Mouse (Mus musculus) stomach, postnatal 0 days (tissue): ENCODE results near the gene Fsd1. TPM values are rescaled to one million over a fixed set of nuclear protein-coding genes. Genes with fewer than 3 reads are reported as not detected.

Experiments used
- ATAC-seq: fragments of 200-750 bp; cut with Nextera tagmentation; 2 replicates; pipeline ENCODE4 v1.8.0; 2017; ENCODE audit not compliant: low FRiP score, low TSS enrichment
- DNase-seq: peaks from one replicate; pipeline ENCODE4 v3.0.0-alpha.2; 2016; ENCODE audit warnings: low spot score
- H3K27ac ChIP-seq: fragments of 300-500 bp; sonication (generic); replicated peaks from 2 replicates; pipeline ENCODE4 v1.5.1; 2014; ENCODE audit warnings: mild to moderate bottlenecking, control low read depth
- H3K27me3 ChIP-seq: fragments of 300-500 bp; sonication (generic); 2 replicates; pipeline ENCODE4 v1.6.1; 2014; ENCODE audit warnings: low read length; ENCODE audit not compliant: control insufficient read depth, insufficient read depth
- H3K36me3 ChIP-seq: fragments of 300-500 bp; sonication (generic); 2 replicates; pipeline ENCODE4 v1.6.1; 2014; ENCODE audit warnings: low read length, mixed read lengths; ENCODE audit not compliant: control insufficient read depth, insufficient read depth
- H3K4me1 ChIP-seq: fragments of 300-500 bp; sonication (generic); replicated peaks from 2 replicates; pipeline ENCODE4 v1.6.1; 2014; ENCODE audit warnings: antibody characterized with exemption; ENCODE audit not compliant: control insufficient read depth, insufficient read depth
- H3K4me2 ChIP-seq: fragments of 300-500 bp; sonication (generic); replicated peaks from 2 replicates; pipeline ENCODE4 v1.6.1; 2014; ENCODE audit warnings: low read depth, mild to moderate bottlenecking, control low read depth, moderate library complexity
- H3K4me3 ChIP-seq: fragments of 300-500 bp; sonication (generic); 2 replicates; pipeline ENCODE4 v1.5.1; 2014; ENCODE audit warnings: low read depth, low read length, control low read depth
- H3K9ac ChIP-seq: fragments of 300-500 bp; sonication (generic); 2 replicates; pipeline ENCODE4 v1.6.1; 2014; ENCODE audit warnings: mild to moderate bottlenecking, low read length, control low read depth, mixed read lengths
- H3K9me3 ChIP-seq: fragments of 300-500 bp; sonication (generic); 2 replicates; pipeline ENCODE4 v1.6.1; 2016; ENCODE audit warnings: low read length; ENCODE audit not compliant: control insufficient read depth
- CTCF ChIP-seq: IDR thresholded peaks from 2 replicates; pipeline ENCODE4 v1.5.1; 2016; ENCODE audit warnings: antibody characterized with exemption, low read depth, mild to moderate bottlenecking, moderate library complexity
- EP300 ChIP-seq: optimal IDR thresholded peaks from 2 replicates; pipeline ENCODE3; 2016; ENCODE audit warnings: antibody characterized with exemption
- WGBS: fragments of 180-500 bp; shearing (Covaris S2); extraction: QIAGEN DNeasy Blood & Tissue Kit; methylation state at CpG from one replicate; pipeline ENCODE4 v1.1.7; 2014; 5-methylcytosine and 5-hydroxymethylcytosine counted together
- polyA plus RNA-seq: library from polyadenylated mRNA; unstranded; fragments of >200 nt; fragmentation: Nextera tagmentation; extraction: Ambion mirVana; gene quantifications from 2 replicates; pipeline ENCODE4 v1.2.1, GENCODE M21; 2015

The Fsd1 gene
- polyA plus RNA-seq, 1 experiment from 2014 or later: 3.5 TPM

GRCm38 (mm10) chr17:55949400-55949799, 36.9 kb upstream of the Fsd1 start, which contains the start of gene Zfp119b:
Gene Zfp119b, minus strand, starts transcription at chr17:55949500.
- no peaks in the 10 kb centered on the region for H3K9me3 ChIP-seq
- no peaks in the 10 kb centered on the region for H3K27me3 ChIP-seq
- 82% methylated on average over 2 of the region's 2 CpGs for WGBS
- no peak within 1 kb of the TSS for H3K4me2 ChIP-seq
- no peak within 1 kb of the TSS for H3K9ac ChIP-seq
- no peak for TF ChIP-seq CTCF
- no peak for TF ChIP-seq EP300
- no peak for ATAC-seq
- H3K36me3 ChIP-seq: no peaks in the 10 kb centered on the region
- no peak for DNase-seq
- H3K4me3 ChIP-seq: no peak within 1 kb of the TSS
- H3K4me1 ChIP-seq: no peaks in the 10 kb centered on the region
- H3K27ac ChIP-seq: no peak within 1 kb of the TSS

- no peak overlapping the region for H3K4me3 ChIP-seq
- H3K9ac ChIP-seq: no peak overlapping the region
- H3K4me1 ChIP-seq: no peaks in the 10 kb centered on the region
- H3K27me3 ChIP-seq: no peaks in the 10 kb centered on the region
- no peaks in the 10 kb centered on the region for H3K9me3 ChIP-seq
- ATAC-seq (no peak), DNase-seq (peak; percentile 11)
- TF ChIP-seq EP300 (no peak), CTCF (no peak)
- WGBS: 71% methylated on average over 9 of the region's 9 CpGs
- H3K4me2 ChIP-seq: no peak overlapping the region
- no peaks in the 10 kb centered on the region for H3K36me3 ChIP-seq
- H3K27ac ChIP-seq: no peak overlapping the region
These were observed 35.7 kb upstream of the Fsd1 start for GRCm38 (mm10) chr17:55950601-55951000.

DNA sequence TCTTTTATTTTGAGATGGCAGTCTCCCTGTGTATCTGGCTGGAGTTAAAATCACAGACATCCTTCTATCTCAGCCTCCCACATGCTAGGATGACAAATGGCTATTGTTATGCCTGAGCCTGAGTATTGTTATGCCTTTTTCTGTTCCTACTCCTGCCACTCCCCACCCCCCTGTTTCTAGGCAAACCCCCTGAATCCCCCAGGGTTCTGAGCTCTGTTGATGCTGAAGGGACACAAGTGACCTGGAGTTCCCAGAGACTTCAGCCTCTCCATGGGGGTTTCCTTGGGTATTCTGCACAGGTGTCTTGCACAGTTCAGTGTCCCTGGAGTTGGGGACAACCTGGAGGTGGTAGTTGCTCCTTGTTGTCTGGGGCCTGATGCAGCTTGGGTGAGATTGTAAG, 34.3 kb upstream of the Fsd1 start:
- Histone ChIP-seq H3K9ac (no peak overlapping the region), H3K27ac (no peak overlapping the region), H3K9me3 (no peaks in the 10 kb centered on the region), H3K27me3 (no peaks in the 10 kb centered on the region), H3K4me3 (no peak overlapping the region), H3K4me2 (no peak overlapping the region), H3K36me3 (no peaks in the 10 kb centered on the region), H3K4me1 (no peaks in the 10 kb centered on the region)
- ATAC-seq: no peak
- DNase-seq: no peak
- no peak for TF ChIP-seq CTCF
- TF ChIP-seq EP300: no peak

DNA sequence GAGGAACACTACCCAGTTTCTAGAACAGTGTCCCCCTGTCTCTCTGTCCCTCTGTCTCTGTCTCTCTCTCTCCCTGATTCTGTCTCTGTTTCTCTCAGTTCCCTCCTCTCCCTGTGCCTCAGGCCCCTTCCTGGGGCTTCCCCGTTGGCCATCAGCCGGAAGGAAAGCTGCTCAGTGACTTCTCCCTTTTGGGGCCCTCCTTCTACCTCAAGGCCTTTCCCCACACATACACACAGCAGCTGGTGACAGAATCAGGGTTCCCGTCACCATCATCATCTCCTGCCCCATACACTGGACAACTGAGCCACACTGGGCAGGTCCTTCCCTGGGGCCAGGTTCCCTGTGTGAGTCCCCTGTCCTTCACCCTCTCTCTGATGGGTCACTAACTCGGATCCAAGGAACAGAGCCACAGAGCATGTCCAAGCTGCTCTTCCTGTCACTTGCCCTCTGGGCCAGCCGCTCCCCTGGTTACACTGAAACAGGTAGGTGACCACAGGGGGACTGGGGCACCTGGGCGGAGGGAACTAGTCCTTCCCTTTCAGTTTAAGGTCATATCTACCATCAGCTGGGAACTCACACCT, 33.8 kb upstream of the Fsd1 start, which contains the start of gene Ebi3:
Gene Ebi3, plus strand, starts transcription at position 194 of the 581 bp plus-strand sequence.
- Histone ChIP-seq H3K27ac (no peak within 1 kb of the TSS), H3K9me3 (no peaks in the 10 kb centered on the region), H3K4me2 (no peak within 1 kb of the TSS), H3K4me3 (no peak within 1 kb of the TSS), H3K9ac (no peak within 1 kb of the TSS), H3K27me3 (no peaks in the 10 kb centered on the region), H3K36me3 (no peaks in the 10 kb centered on the region), H3K4me1 (no peaks in the 10 kb centered on the region)
- TF ChIP-seq EP300 (no peak), CTCF (no peak)
- no peak for ATAC-seq
- peak; percentile 13 for DNase-seq
- WGBS: 63% methylated on average over 6 of the region's 6 CpGs

GRCm38 (mm10) chr17:55953751-55954150, 32.6 kb upstream of the Fsd1 start:
- 0 out of 2 replicates have a peak, but pooled peaks cover 2% of the 10 kb centered on the region for H3K4me1 ChIP-seq
- no peak overlapping the region for H3K4me3 ChIP-seq
- H3K27me3 ChIP-seq: no peaks in the 10 kb centered on the region
- peak; percentile 10 for DNase-seq
- H3K9me3 ChIP-seq: no peaks in the 10 kb centered on the region
- ATAC-seq: no peak
- no peak overlapping the region for H3K4me2 ChIP-seq
- 70% methylated on average over 6 of the region's 6 CpGs for WGBS
- no peak overlapping the region for H3K27ac ChIP-seq
- TF ChIP-seq EP300: no peak
- TF ChIP-seq CTCF: no peak
- H3K36me3 ChIP-seq: no peaks in the 10 kb centered on the region
- H3K9ac ChIP-seq: no peak overlapping the region

GRCm38 (mm10) chr17:55954229-55954628, 32.1 kb upstream of the Fsd1 start:
- H3K9ac ChIP-seq: no peak overlapping the region
- peak; percentile 13 for DNase-seq

More at GRCm38 (mm10) chr17:55954229-55954628, 32.1 kb upstream of the Fsd1 start:
- ATAC-seq: no peak
- Histone ChIP-seq H3K4me3 (no peak overlapping the region), H3K27ac (no peak overlapping the region), H3K4me2 (no peak overlapping the region), H3K4me1 (0 out of 2 replicates have a peak, but pooled peaks cover 2% of the 10 kb centered on the region), H3K36me3 (no peaks in the 10 kb centered on the region), H3K9me3 (no peaks in the 10 kb centered on the region), H3K27me3 (no peaks in the 10 kb centered on the region)
- TF ChIP-seq CTCF: no peak
- no peak for TF ChIP-seq EP300
- 45% methylated on average over 16 of the region's 16 CpGs for WGBS
